Mouse (Mus musculus) limb, embryonic 13.5 days (tissue): ENCODE measurements around the gene Wdr75. TPM values are rescaled to one million over a fixed set of nuclear protein-coding genes. Genes with fewer than 3 reads are reported as not detected.

Experiments used
- polyA plus RNA-seq: library from polyadenylated mRNA; unstranded; fragments of >200 nt; fragmentation: Nextera tagmentation; extraction: Ambion mirVana; gene quantifications from 2 replicates; pipeline ENCODE4 v1.2.1, GENCODE M21; 2015

Gene Wdr75
- polyA plus RNA-seq, 1 experiment from 2014 or later: 93.2 TPM

Other genes starting within 250 kb of the Wdr75 start
- gene Gm5269, start 95.1 kb downstream of the Wdr75 start, polyA plus RNA-seq: not detected in 2 replicates
- gene Slc40a1, start 131.4 kb downstream of the Wdr75 start, polyA plus RNA-seq: 29.7 and 31.4 TPM in 2 replicates